Mouse (Mus musculus): ENCODE data around the gene Kpna3.

DNA sequence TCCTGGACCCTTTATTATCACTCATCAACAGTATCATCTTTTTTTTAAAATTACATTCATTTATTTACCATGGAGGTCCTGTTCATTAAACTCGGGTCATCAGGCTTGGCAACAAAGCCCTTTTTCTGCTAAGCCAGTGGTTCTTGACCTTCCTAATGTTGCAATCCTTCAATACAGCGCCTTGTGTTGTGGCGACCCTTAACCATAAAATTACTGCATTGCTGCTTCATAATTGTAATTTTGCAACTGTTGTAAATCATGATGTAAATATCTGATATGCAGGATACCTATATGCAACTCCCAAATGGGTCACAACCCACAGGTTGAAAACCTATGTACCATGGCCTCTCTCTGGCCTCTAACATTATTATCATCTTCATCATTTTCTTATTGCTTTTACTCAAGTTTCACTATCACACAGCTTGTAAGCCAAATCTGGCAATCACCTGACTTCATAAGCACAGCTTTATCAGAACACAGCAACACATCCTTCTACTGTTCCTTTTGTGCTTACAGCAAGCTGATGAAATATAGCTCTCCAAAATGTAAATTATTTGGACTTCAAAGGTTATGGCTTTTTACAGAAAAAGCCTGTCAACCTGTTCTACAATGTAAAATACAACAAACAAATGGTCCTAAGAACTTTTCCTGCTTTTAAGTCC lies 11.4 kb downstream of the Kpna3 start:
- TF ChIP-seq POLR2A (IDR thresholded peaks at IDR 0.05; ENCODE audit: low read depth, low read length) = no peak
- no peak for TF ChIP-seq CTCF (IDR thresholded peaks at IDR 0.05; ENCODE audit: extremely low read depth, insufficient read depth, insufficient read length, insufficient replicate concordance)

Data from spleen, adult 2 months (tissue).